Mouse (Mus musculus): ENCODE results near the gene Bicd2.

- TF ChIP-seq CTCF (IDR thresholded peaks at IDR 0.05) (no peak), EP300 (IDR thresholded peaks at IDR 0.05) (no peak)
These were observed 40.6 kb upstream of the Bicd2 start for GRCm38 (mm10) chr13:49300771-49301170.

All from lung, postnatal 0 days (tissue).